Mouse (Mus musculus) midbrain, embryonic 13.5 days (tissue): Measurements from ENCODE around the gene Agpat4. TPM values are rescaled to one million over a fixed set of nuclear protein-coding genes. Genes with fewer than 3 reads are reported as not detected.
A peak's percentile ranks its signal among the peaks of the same experiment; 100 is the strongest.
"Not testable (repeated sequence)": the region's sequence is repeated elsewhere in the genome, so short reads cannot be mapped to it uniquely, and the experiment has no call there.

ENCODE experiments used
- ATAC-seq: fragments of 200-750 bp; cut with Nextera tagmentation; 2 replicates; pipeline ENCODE4 v1.8.0; 2017; ENCODE audit warnings: mild to moderate bottlenecking, moderate TSS enrichment, moderate library complexity
- H3K27ac ChIP-seq: fragments of 300-500 bp; sonication (generic); 2 replicates; pipeline ENCODE4 v1.5.1; 2015; ENCODE audit warnings: inconsistent platforms, mild to moderate bottlenecking, moderate library complexity
- H3K27me3 ChIP-seq: fragments of 300-500 bp; sonication (generic); 2 replicates; pipeline ENCODE4 v1.6.1; 2015; ENCODE audit warnings: mild to moderate bottlenecking, inconsistent platforms
- H3K36me3 ChIP-seq: fragments of 300-500 bp; sonication (generic); 2 replicates; pipeline ENCODE4 v1.6.1; 2015; ENCODE audit warnings: mild to moderate bottlenecking, inconsistent platforms
- H3K4me1 ChIP-seq: fragments of 300-500 bp; sonication (generic); replicated peaks from 2 replicates; pipeline ENCODE4 v1.6.1; 2015; ENCODE audit warnings: inconsistent platforms
- H3K4me2 ChIP-seq: fragments of 300-500 bp; sonication (generic); replicated peaks from 2 replicates; pipeline ENCODE4 v1.6.1; 2015; ENCODE audit warnings: moderate library complexity, mild to moderate bottlenecking, inconsistent platforms
- H3K4me3 ChIP-seq: fragments of 300-500 bp; sonication (generic); replicated peaks from 2 replicates; pipeline ENCODE4 v1.5.1; 2015; ENCODE audit warnings: mild to moderate bottlenecking, inconsistent platforms
- H3K9ac ChIP-seq: fragments of 300-500 bp; sonication (generic); replicated peaks from 2 replicates; pipeline ENCODE4 v1.6.1; 2015; ENCODE audit warnings: mild to moderate bottlenecking, inconsistent platforms
- H3K9me3 ChIP-seq: fragments of 300-500 bp; sonication (generic); 2 replicates; pipeline ENCODE4 v1.6.1; 2016; ENCODE audit warnings: mild to moderate bottlenecking, inconsistent platforms
- WGBS: fragments of 180-500 bp; shearing (Covaris S2); methylation state at CpG from one replicate; pipeline ENCODE4 v1.1.7; 2015; 5-methylcytosine and 5-hydroxymethylcytosine counted together
- polyA plus RNA-seq: library from polyadenylated mRNA; unstranded; fragments of >200 nt; fragmentation: Nextera tagmentation; extraction: Ambion mirVana; gene quantifications from 2 replicates; pipeline ENCODE4 v1.2.1, GENCODE M21; 2015

Gene Agpat4
- polyA plus RNA-seq, 1 experiment from 2014 or later, result 51.9 TPM

GRCm38 (mm10) chr17:12104245-12104644 lies 14.3 kb upstream of the Agpat4 start:
- H3K27me3 ChIP-seq, result no peaks in the 10 kb centered on the region
- no peak overlapping the region for H3K27ac ChIP-seq
- H3K36me3 ChIP-seq, result no peaks in the 10 kb centered on the region
- H3K4me3 ChIP-seq, result no peak overlapping the region
- H3K4me1 ChIP-seq, result no peaks in the 10 kb centered on the region
- WGBS, result 92% methylated on average over 7 of the region's 7 CpGs
- H3K4me2 ChIP-seq, result no peak overlapping the region
- H3K9me3 ChIP-seq, result 0 out of 2 replicates have a peak, but pooled peaks cover 6% of the 10 kb centered on the region
- H3K9ac ChIP-seq, result no peak overlapping the region
- ATAC-seq, result no peak

GRCm38 (mm10) chr17:12104690-12105089 lies 13.8 kb upstream of the Agpat4 start:
- no peak overlapping the region for H3K27ac ChIP-seq
- H3K9me3 ChIP-seq, result 0 out of 2 replicates have a peak, but pooled peaks cover 6% of the 10 kb centered on the region
- no peak overlapping the region for H3K4me2 ChIP-seq
- H3K4me3 ChIP-seq, result no peak overlapping the region
- WGBS, result 93% methylated on average over 6 of the region's 6 CpGs
- no peaks in the 10 kb centered on the region for H3K27me3 ChIP-seq
- H3K36me3 ChIP-seq, result no peaks in the 10 kb centered on the region
- no peak for ATAC-seq
- no peaks in the 10 kb centered on the region for H3K4me1 ChIP-seq
- H3K9ac ChIP-seq, result no peak overlapping the region

- 55% methylated on average over 4 of the region's 4 CpGs for WGBS
- Histone ChIP-seq H3K27me3 (no peaks in the 10 kb centered on the region), H3K9me3 (0 out of 2 replicates have a peak, but pooled peaks cover 3% of the 10 kb centered on the region), H3K4me2 (no peak overlapping the region), H3K36me3 (no peaks in the 10 kb centered on the region), H3K27ac (no peak overlapping the region), H3K4me1 (no peaks in the 10 kb centered on the region), H3K9ac (no peak overlapping the region), H3K4me3 (no peak overlapping the region)
- ATAC-seq, result no peak
Measured at GRCm38 (mm10) chr17:12106255-12106654, 12.2 kb upstream of the Agpat4 start.

- no peaks in the 10 kb centered on the region for H3K27me3 ChIP-seq
- WGBS, result 91% methylated on average over 6 of the region's 6 CpGs
- no peaks in the 10 kb centered on the region for H3K9me3 ChIP-seq
- no peaks in the 10 kb centered on the region for H3K36me3 ChIP-seq
- no peak for ATAC-seq
- no peak overlapping the region for H3K4me2 ChIP-seq
- no peak overlapping the region for H3K9ac ChIP-seq
- H3K4me1 ChIP-seq, result peaks cover 9% of the 10 kb centered on the region
- H3K4me3 ChIP-seq, result no peak overlapping the region
- H3K27ac ChIP-seq, result no peak overlapping the region
Measured at GRCm38 (mm10) chr17:12113626-12114025, 4.9 kb upstream of the Agpat4 start.

GRCm38 (mm10) chr17:12115086-12115485 lies 3.4 kb upstream of the Agpat4 start:
- Histone ChIP-seq H3K4me3 (no peak overlapping the region), H3K27me3 (no peaks in the 10 kb centered on the region), H3K27ac (no peak overlapping the region), H3K9ac (no peak overlapping the region), H3K36me3 (no peaks in the 10 kb centered on the region), H3K4me1 (peaks cover 10% of the 10 kb centered on the region), H3K4me2 (no peak overlapping the region), H3K9me3 (no peaks in the 10 kb centered on the region)
- ATAC-seq, result no peak
- 63% methylated on average over 2 of the region's 2 CpGs for WGBS

- no peak for ATAC-seq
- 7% methylated on average over 9 of the region's 9 CpGs for WGBS
- peak overlapping the region; percentile 71 for H3K4me3 ChIP-seq
- H3K9me3 ChIP-seq, result no peaks in the 10 kb centered on the region
- peak overlapping the region; percentile 73 for H3K4me2 ChIP-seq
- H3K36me3 ChIP-seq, result no peaks in the 10 kb centered on the region
- H3K27me3 ChIP-seq, result no peaks in the 10 kb centered on the region
- peaks cover 32% of the 10 kb centered on the region for H3K4me1 ChIP-seq
- peak overlapping the region; percentile 76 for H3K9ac ChIP-seq
- H3K27ac ChIP-seq, result peak overlapping the region; percentile 94; the same call in 1 of the 2 replicates
Measured at GRCm38 (mm10) chr17:12118131-12118530, 373 bp upstream of the Agpat4 start.

GRCm38 (mm10) chr17:12118926-12119641 lies 580 bp downstream of the Agpat4 start:
- Histone ChIP-seq H3K4me2 (peak overlapping the region; percentile 73), H3K9ac (peak overlapping the region; percentile 76), H3K27me3 (no peaks in the 10 kb centered on the region), H3K36me3 (peaks cover 3% of the 10 kb centered on the region; the same call in 1 of the 2 replicates), H3K9me3 (no peaks in the 10 kb centered on the region), H3K27ac (peak overlapping the region; percentile 94), H3K4me1 (peaks cover 32% of the 10 kb centered on the region), H3K4me3 (peak overlapping the region; percentile 71)
- ATAC-seq, result peak; percentile 95
- WGBS, result under 1% methylated on average over 30 of the region's 30 CpGs

GRCm38 (mm10) chr17:12119675-12120074 lies 1.2 kb downstream of the Agpat4 start:
- no peaks in the 10 kb centered on the region for H3K9me3 ChIP-seq
- H3K9ac ChIP-seq, result peak overlapping the region; percentile 76
- peak; percentile 61 for ATAC-seq
- H3K27ac ChIP-seq, result peak overlapping the region; percentile 94
- no peaks in the 10 kb centered on the region for H3K27me3 ChIP-seq
- H3K4me2 ChIP-seq, result peak overlapping the region; percentile 73
- under 1% methylated on average over 12 of the region's 12 CpGs for WGBS
- peak overlapping the region; percentile 71 for H3K4me3 ChIP-seq
- H3K4me1 ChIP-seq, result peaks cover 32% of the 10 kb centered on the region
- peaks cover 9% of the 10 kb centered on the region for H3K36me3 ChIP-seq

- WGBS, result 32% methylated on average over 5 of the region's 5 CpGs
- Histone ChIP-seq H3K27me3 (no peaks in the 10 kb centered on the region), H3K9me3 (no peaks in the 10 kb centered on the region), H3K4me3 (peak overlapping the region; percentile 71), H3K4me1 (peaks cover 32% of the 10 kb centered on the region), H3K4me2 (peak overlapping the region; percentile 73), H3K27ac (no peak overlapping the region), H3K36me3 (peaks cover 15% of the 10 kb centered on the region), H3K9ac (peak overlapping the region; percentile 76)
- no peak for ATAC-seq
Measured at GRCm38 (mm10) chr17:12120268-12120667, 1.8 kb downstream of the Agpat4 start.

GRCm38 (mm10) chr17:12121226-12121794 lies 2.8 kb downstream of the Agpat4 start:
- H3K9me3 ChIP-seq, result no peaks in the 10 kb centered on the region
- peak overlapping the region; percentile 17; the same call in 1 of the 2 replicates for H3K4me2 ChIP-seq
- H3K27ac ChIP-seq, result no peak overlapping the region
- peaks cover 24% of the 10 kb centered on the region for H3K36me3 ChIP-seq
- no peaks in the 10 kb centered on the region for H3K27me3 ChIP-seq
- WGBS, result 92% methylated on average over 7 of the region's 7 CpGs
- H3K4me3 ChIP-seq, result no peak overlapping the region
- ATAC-seq, result no peak
- H3K4me1 ChIP-seq, result peaks cover 32% of the 10 kb centered on the region
- H3K9ac ChIP-seq, result no peak overlapping the region

GRCm38 (mm10) chr17:12122262-12122661 lies 3.8 kb downstream of the Agpat4 start:
- 93% methylated on average over 9 of the region's 9 CpGs for WGBS
- Histone ChIP-seq H3K4me1 (peaks cover 32% of the 10 kb centered on the region), H3K36me3 (peaks cover 34% of the 10 kb centered on the region)
- not testable (repeated sequence) for H3K4me2 ChIP-seq, H3K4me3 ChIP-seq, H3K9ac ChIP-seq, H3K27ac ChIP-seq, H3K27me3 ChIP-seq, ATAC-seq, H3K9me3 ChIP-seq

GRCm38 (mm10) chr17:12123168-12123567 lies 4.7 kb downstream of the Agpat4 start:
- Histone ChIP-seq H3K27me3 (no peaks in the 10 kb centered on the region), H3K4me3 (no peak overlapping the region), H3K27ac (no peak overlapping the region), H3K36me3 (peaks cover 37% of the 10 kb centered on the region), H3K9me3 (no peaks in the 10 kb centered on the region), H3K4me1 (peaks cover 27% of the 10 kb centered on the region), H3K4me2 (no peak overlapping the region), H3K9ac (no peak overlapping the region)
- ATAC-seq, result no peak
- WGBS, result 88% methylated on average over 3 of the region's 3 CpGs
